Mouse (Mus musculus) cerebellum, postnatal 4 days (tissue): Measurements from ENCODE around the gene Hoxd13.

Source experiments
- DNase-seq, 2 experiments: peaks; one replicate each; pipeline ENCODE4 v3.0.0; 2022; ENCODE audit warnings: low spot score in 2 of 2, mixed read lengths in 1 of 2

Gene Hoxd13

DNA sequence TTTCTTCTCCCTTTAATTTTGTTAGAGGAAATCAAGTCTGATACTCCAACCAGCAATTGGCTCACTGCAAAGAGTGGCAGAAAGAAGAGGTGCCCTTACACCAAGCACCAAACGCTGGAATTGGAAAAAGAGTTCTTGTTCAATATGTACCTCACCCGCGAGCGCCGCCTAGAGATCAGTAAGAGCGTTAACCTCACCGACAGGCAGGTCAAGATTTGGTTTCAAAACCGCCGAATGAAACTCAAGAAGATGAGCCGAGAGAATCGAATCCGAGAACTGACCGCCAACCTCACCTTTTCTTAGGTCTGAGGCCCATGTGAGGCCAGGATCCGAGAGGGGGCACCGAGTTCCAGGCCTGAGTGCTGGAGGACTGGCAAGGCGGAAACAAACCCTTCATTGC is 26.0 kb downstream of the Hoxd13 start:
- no peak for DNase-seq

DNA sequence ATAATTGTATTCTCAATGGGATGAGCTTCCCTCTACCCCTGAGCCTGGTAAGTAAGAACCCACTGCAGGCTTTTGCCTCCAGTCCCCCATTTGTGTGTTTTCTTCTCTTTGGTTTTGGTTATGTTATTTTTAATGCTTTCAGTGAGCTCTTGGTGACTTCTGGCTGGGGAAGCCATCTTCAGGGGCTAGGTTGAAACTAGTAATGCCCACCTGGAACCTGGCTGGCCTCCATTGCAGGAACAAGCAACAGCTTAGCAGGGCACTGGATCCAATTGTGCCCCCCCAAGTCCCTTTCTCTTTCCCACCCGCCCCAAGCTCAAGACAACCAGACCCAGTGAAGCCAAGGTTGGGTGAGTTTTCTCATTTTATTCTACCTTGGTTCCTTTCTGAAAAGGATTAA is 27.3 kb downstream of the Hoxd13 start:
- no peak for DNase-seq

DNA sequence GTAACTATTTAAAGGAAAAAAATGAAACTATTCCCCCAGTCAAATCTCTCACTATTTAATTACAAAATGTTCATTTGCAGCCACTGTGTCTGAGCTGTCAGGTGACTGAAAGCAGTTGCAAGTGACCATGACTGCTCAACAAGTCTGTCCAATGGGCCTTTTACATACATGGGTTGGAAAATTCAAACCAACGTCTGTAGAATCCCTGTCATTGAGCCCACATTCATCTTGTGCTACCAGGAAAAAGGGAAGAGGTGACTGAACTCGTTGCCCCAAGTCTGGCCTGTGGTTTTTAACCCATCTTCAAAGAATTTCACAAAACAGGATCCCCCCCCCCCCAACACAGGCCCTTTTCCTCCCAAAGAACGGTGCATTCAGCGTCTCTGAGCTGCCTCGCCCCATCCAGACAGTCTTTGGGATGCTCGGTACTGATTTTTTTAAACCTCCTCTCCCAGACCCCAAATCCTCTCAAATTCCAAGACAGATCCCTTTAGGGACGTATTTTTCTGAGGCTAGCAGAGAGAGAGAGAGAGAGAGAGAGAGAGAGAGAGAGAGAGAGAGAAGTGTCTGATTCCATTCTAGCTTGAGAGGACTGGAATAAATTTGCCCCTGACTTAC is 27.8 kb downstream of the Hoxd13 start:
- no peak for DNase-seq

DNA sequence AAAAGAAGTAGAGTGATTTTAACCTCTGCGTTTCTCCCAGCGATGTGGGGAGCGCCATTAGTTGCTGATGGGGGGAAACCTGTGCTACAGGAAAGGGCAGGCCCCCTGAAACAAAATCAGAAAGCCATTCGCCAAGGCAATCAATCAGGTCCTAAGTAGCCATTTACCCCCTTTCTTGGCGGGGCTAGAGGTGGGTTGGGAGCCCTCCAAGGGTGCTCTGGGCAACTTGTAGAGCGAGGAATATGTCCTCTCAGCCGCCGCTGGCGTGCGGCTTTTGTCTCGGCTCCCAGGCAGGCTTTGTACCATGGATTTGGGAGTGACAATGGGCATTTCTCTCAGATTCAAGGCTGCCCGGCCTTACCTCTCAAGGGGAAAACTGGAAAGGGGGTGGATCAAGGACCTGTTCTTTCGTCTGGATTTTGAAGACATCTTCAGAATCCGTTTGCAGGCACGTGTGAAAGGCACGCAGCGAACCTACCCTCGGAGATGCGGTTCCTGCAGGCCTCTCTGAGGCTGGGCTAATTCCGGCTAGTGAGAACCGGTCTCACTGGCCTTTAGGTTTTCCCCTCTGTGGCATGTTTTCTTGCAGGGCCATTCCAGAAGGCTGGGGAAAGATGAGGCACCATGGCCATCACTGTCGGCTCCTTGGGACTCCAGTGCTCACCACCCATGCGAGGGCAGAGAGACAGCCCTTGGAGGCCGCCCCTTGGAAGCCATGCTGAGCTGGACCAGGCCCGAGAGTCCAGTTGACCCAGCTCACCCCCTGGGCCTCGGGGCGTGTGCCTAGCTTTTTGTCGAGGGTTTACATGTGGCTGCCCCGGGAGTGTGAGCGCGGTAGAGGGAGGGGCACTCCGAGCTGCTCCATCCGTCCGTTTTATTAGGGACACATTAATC is 28.6 kb downstream of the Hoxd13 start:
- DNase-seq, result peak in 1 of 2 experiments; percentile 13

DNA sequence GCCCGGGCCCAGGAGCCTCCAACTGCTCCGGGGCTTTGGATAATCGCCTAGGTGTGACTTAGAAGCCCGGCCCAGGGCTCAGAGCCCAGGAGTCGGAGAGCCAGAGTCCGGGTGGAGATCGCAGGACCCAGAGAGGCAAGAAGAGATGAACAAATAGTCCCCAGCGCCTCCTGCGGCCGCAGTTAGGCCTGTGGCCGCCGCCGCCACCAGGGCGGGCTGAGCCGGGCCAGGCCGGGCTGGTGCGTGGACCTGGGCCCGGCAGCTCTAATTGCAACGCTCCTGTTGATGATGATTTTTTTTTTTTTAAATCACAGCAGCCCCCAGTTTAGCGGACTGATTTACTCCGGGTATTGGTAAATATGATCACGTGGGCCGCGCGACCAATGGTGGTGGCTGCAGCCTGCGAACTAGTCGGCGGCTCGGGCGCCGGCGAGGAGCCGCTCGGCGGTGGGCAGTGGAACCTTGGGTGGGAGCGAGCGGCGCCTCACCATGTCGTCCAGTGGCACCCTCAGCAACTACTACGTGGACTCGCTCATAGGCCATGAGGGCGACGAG is 29.5 kb downstream of the Hoxd13 start, which contains the start of gene Hoxd9:
Hoxd9 (plus strand) TSS at position 161 of the 555 bp plus-strand sequence.
- peak in 1 of 2 experiments; percentile 18 for DNase-seq

DNA sequence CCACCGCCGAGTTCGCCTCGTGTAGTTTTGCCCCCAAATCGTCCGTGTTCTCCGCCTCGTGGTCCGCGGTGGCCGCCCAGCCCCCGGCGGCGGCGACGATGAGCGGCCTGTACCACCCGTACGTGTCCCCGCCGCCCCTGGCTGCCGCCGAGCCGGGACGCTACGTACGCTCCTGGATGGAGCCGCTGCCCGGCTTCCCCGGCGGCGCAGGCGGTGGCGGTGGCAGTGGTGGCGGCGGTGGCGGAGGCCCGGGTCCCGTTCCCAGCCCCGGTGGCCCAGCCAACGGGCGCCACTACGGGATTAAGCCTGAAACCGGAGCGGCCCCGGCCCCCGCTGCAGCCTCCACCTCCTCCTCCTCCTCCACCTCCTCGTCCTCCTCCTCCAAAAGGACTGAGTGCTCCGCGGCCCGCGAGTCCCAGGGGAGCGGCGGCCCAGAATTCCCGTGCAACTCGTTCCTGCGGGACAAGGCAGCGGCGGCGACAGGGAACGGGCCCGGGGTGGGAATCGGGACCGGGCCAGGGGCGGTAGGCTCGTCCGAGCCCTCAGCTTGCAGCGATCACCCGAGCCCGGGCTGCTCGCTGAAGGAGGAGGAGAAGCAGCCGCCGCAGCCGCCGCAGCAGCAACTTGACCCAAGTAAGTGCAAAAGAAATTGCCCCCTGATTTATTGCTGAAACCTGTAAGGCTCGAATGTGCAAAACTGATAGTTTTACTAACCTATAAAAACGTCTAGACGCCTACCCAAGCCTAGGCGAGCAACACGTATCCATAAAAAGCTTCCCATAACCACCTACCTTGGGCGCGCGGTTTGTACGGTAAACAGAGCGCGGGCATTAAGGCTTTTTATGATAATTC is 30.3 kb downstream of the Hoxd13 start:
- peak in 1 of 2 experiments; percentile 19 for DNase-seq

DNA sequence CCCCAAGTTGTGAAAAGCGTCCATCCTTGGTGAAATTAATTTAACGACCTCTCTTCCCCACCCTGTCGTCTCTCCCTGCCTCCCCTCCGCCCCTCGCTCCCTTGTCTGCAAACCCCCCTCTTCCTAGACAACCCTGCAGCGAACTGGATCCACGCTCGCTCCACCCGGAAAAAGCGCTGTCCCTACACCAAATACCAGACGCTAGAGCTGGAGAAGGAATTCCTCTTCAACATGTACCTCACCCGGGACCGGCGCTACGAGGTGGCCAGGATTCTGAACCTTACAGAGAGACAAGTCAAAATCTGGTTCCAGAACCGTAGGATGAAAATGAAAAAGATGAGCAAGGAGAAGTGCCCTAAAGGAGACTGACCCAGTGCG is 30.9 kb downstream of the Hoxd13 start:
- peak in 1 of 2 experiments; percentile 10 for DNase-seq

DNA sequence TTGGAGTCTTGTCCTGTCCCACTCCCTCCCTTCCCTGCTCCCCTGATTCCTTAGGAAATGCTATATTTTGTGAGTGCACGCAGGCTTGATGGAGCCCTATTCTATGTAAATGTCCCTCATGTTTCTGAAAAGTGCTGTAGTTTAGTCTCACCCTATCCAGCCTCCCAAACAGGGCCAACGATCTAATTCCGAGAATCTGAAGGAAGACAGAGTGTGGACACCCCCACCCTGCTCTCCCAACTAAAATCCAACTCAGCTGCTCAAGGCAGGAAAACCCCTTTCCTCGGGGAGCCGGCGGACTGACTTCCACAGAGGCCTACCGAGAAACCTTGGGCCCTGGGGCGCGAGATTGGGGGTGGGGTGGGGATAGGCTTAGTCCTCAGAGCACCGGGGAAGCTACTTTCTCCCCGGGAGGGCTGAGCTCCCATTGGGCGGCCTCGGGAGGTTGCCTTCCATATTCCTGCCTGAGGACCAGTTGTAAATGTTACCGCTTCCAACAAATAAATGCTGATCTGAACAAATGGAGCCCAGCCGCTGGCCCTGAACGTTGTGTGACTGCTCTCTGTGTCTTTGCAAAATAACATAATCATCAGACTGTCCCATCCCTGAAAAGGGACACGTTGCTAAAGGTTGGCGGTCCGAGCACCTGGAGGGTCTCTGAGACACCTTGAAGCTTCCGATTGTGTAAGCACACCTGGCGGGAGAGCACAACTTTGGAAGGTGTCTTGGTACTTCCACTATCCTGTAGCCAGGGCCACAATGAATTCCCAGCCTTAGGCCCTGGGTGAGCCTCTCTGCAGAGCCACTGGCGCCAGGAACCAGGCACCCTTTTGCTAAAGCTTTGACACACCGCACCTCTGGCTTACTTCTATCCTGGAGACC is 31.8 kb downstream of the Hoxd13 start:
- DNase-seq, result peak in 1 of 2 experiments; percentile 18

DNA sequence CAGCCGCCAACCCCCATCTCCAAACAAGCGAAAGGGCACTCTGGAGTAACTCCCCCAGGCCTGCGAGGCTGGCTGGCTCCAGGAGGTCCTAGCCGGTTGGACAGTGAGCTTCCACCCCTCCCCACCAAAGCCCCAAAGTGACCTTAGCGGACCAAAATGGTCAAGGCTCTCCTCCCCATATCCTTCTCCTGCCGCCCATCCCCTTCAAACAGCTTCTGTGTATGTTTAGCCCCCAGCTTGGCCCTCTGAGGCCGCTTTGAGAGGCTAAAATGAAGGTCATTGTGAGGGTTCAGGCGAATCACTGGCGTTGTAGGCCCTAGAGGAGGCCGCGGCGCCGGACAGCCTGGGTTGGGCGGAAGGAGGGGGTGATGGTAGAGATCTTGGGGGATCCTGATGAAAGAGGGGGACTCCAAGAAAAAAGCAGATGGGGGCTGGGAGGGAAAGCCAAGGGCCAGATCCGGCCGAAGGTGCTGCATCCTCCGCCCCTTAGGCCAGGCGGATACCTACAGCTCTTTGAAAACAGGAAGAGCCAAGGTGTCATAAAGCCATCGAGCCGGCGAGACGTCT is 32.5 kb downstream of the Hoxd13 start:
- peak in 1 of 2 experiments; percentile 19 for DNase-seq

DNA sequence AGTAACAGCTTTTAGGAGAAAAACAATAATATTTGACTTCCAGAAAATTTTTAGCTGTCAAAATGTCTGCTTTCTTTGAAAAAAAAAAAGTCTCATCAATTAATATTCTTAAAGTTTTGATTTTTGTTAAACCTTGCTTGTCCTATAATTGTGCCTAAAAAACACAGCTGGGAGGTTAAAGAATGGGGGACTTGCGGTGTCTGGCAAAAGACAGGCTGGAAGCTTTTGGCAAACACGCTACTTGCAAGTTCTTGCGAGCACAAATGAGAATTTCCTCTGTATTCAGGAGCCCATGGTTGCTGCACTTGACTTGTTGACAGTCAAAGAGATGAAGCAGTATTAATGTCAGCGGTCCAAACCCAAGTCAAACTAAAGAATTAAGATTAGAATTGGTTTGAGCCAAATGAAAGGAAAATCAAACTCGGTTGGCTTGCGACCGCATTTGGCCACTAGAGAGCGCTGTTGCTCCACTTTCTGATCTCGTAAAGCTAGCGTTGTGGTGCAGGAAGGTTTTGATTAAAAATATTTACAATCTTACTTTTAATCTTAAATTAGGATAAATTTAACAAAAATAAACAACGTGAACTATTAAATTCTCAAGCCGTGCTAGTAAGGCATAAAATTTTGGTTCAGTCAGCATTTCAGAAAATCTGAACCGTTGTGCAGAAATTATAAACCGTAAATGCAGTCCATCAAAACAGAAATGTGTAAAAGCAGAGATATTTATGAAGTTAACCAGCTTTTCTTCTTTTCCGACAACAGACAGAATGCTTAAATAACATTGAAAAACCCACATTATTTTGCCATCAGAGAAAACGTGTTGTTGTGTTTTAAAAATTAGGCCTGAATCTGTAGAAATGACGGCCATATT is 34.1 kb downstream of the Hoxd13 start:
- peak; percentile 77 to 87 for DNase-seq

DNA sequence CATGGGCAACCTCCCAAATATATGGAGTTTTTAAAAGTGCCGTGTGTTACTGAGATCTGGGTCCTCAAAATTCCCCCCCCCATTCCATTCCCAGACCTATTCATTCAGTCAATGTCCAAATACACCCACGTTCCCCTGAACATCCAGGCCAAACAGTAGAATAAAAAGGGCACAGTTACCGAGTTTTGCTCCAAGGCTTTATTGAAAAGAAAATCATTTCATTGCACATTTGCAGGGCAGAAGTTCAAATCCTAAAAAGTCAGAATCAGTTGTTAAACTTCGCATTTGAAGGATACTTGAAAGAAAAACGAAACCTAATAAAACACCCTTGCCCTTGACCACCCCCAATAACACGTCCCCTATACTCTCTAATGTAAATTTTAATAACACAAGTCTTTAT is 34.7 kb downstream of the Hoxd13 start:
- DNase-seq, result no peak

DNA sequence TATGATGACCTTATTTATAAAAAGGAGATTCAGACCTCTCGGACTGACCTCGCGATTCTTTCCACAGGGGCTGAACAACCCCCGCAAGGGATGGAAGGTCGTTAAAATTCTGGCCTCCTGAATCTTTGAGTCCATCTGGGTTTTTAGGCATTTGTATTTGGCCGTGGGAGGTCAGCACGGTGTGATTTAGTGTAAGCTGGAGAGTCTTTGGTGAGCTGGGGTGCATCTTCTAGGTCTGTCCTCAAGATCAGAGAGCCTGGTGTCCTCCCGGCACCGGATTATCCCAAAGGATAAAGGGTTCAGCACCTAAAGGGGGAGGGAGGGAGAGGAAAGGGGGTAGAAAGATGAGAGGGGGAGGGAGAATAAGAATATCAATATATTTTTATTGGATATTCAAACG is 35.2 kb downstream of the Hoxd13 start:
- no peak for DNase-seq

DNA sequence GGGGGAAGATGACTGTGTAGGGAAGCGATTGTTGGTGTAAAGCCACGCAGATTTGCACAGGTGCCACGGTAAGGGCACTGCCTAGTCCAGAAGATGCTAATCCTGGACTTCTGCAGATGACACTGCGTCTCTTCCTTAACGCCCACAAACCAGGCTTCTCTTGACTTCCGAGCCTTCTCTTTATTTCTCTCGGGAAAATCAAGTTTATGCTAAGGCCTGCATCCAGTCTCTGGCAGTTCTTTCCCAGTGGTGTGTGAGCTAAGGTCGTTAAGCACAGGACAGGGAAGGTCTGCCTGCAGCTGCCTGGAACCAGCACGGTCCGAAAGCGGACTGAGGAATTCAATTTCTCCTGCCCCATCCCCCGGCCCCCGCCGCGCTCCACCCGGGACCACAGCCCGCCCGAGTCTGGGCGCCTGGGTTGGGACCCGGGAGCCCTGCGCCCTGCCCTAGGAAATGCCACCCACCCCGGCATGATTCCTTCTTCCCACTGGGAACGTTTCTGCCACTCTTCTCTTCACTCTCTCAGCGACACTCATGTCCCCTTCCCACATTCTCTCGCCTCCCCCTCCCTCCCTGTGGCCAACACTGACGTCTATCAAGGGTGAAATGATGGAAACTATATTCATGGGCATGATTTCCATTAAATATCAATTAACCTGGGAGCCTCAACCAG is 35.7 kb downstream of the Hoxd13 start:
- peak in 1 of 2 experiments; percentile 15 for DNase-seq

DNA sequence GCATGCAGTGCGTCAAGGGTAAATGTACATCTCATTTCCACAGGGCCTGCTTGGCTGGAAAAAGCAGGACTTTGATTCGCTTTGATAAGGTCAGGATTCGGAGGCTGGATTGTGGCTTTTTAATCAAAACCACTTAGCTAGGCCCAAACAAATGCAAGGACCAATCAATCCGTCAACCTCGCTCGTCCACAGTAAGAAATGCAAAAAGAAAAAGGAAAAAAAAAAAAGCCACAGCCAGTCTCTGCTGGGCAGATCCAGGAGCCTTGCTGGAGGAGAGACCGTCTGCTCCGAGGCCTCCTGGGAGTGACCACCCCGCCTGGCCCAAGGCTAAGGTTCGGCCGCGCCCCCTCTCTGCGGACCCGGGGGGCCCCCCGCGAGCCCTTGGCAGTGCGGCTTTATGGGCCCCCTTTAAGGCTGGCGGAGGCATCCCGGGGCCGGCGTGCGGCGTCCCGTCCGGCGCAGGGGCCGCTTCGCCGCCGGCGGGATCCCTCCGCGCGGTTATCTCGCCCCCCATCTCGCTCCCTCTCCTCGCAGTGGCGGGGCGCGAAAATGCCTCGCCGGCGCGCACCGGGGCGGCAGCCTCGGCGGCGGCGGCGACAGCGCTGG is 36.4 kb downstream of the Hoxd13 start, which contains the start of gene Hoxd8:
Hoxd8 (plus strand) TSS at position 223 of the 606 bp plus-strand sequence.
- DNase-seq, result peak in 1 of 2 experiments; percentile 13

DNA sequence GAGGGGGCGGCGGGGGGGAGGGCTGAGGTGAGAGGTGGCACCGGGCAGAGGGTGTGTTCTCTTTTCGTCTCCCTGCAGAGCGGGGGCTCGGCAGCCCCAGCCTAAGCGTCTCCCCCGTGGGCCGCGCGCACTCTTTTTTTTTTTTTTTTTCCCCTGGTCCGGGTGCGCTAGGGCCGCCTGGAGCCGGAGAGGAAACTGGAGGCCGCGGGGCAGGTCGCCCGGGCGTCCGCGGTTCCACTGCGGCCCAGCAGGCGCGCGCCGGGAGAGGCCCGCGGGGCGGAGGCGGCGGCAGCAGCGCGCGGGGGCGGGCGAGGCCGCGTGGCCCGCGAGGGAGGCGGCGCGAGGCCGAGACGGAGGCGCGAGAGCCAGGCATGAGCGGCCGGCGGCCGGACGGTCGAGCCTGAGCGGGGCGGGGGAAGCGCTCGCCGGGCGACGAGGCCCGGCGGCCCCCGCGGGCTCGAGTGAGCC is 36.9 kb downstream of the Hoxd13 start:
- DNase-seq, result peak in 1 of 2 experiments; percentile 10

DNA sequence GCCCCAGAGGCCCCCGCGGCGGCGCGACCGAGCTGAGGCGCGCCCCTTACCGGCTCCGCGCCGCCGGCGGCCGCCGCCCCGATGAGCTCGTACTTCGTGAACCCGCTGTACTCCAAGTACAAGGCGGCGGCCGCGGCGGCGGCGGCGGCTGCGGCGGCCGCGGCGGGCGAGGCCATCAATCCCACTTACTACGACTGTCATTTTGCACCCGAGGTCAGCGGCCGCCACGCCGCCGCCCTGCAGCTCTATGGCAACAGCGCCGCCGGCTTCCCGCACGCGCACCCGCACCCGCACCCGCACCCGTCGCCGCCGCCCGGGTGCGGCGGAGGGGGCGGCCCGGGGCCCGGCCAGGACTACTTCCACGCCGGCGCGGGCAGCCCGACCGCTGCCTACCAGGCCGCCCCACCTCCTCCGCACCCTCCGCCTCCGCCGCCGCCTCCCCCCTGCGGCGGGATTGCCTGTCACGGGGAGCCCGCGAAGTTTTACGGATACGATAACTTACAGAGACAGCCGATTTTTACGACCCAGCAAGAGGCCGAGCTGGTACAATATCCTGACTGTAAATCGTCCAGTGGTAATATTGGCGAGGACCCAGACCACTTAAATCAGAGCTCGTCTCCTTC is 37.5 kb downstream of the Hoxd13 start:
- DNase-seq, result peak in 1 of 2 experiments; percentile 17

DNA sequence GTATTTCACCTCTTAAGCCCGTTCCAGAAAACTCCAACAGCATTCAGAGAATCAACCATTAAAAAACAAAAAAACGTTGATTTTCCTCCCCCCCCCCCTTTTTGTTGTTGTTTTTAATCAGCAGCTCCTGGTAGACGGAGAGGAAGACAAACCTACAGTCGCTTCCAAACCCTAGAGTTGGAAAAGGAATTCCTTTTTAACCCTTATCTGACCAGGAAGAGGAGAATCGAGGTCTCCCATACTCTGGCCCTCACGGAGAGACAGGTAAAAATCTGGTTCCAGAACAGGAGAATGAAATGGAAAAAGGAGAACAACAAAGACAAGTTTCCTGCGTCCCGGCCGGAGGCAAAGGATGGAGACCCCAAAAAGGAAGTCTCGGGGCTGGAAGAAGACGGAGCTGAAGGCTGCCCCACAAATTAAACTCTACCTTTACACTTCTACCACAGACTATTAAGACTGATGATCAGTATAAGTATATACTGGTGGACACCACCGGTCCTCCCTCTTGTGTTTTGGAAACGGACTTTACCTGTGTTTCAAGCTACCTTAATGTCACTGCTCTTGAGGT is 38.4 kb downstream of the Hoxd13 start:
- DNase-seq, result no peak
